Mouse (Mus musculus) cerebellum, adult 2 months (tissue): ENCODE data around the gene Olfr1388. TPM values are rescaled to one million over a fixed set of nuclear protein-coding genes. Genes with fewer than 3 reads are reported as not detected.
"Not testable (repeated sequence)": the region's sequence is repeated elsewhere in the genome, so short reads cannot be mapped to it uniquely, and the experiment has no call there.

Experiments used
- DNase-seq, 2 experiments: peaks; one replicate each; pipeline ENCODE4 v3.0.0; 2021
- H3K27ac ChIP-seq: fragments of 200-500 bp; 2 replicates; pipeline ENCODE4 v1.5.1; 2012; ENCODE audit warnings: low read length, control low read depth, inconsistent platforms; ENCODE audit not compliant: insufficient read depth
- H3K27me3 ChIP-seq: fragments of 200-500 bp; 2 replicates; pipeline ENCODE4 v1.6.1; 2012; ENCODE audit warnings: inconsistent platforms, mild to moderate bottlenecking, low read length, moderate library complexity; ENCODE audit not compliant: control insufficient read depth, insufficient read depth
- H3K4me1 ChIP-seq: fragments of 200-500 bp; 2 replicates; pipeline ENCODE4 v1.6.1; 2011; ENCODE audit warnings: low read length; ENCODE audit not compliant: control insufficient read depth, insufficient read depth
- H3K4me3 ChIP-seq: fragments of 200-500 bp; replicated peaks from 2 replicates; pipeline ENCODE3; 2011; ENCODE audit warnings: mild to moderate bottlenecking, low read depth, low read length, control low read depth; ENCODE audit not compliant: insufficient read depth
- CTCF ChIP-seq: fragments of 200-500 bp; IDR thresholded peaks from 2 replicates; pipeline ENCODE4 v1.5.1; 2011; ENCODE audit warnings: low read depth, mild to moderate bottlenecking, control low read depth, low read length, moderate library complexity, borderline replicate concordance; ENCODE audit not compliant: insufficient read depth
- POLR2A ChIP-seq: fragments of 200-500 bp; IDR thresholded peaks from 2 replicates; pipeline ENCODE4 v1.6.1; 2011; ENCODE audit warnings: low read length, control low read depth, borderline replicate concordance; ENCODE audit not compliant: insufficient read depth
- WGBS: fragments of 180-500 bp; shearing (Covaris S2); methylation state at CpG from one replicate; pipeline ENCODE4 v1.1.7; 2018; 5-methylcytosine and 5-hydroxymethylcytosine counted together
- polyA plus RNA-seq: library from polyadenylated mRNA; depleted of rRNA; stranded (reverse); fragments of >200 nt; gene quantifications from 2 replicates; pipeline ENCODE4 v1.2.3, GENCODE M21; 2012; rRNA removed

The Olfr1388 gene
- polyA plus RNA-seq, 1 experiment = 0.25 TPM

DNA sequence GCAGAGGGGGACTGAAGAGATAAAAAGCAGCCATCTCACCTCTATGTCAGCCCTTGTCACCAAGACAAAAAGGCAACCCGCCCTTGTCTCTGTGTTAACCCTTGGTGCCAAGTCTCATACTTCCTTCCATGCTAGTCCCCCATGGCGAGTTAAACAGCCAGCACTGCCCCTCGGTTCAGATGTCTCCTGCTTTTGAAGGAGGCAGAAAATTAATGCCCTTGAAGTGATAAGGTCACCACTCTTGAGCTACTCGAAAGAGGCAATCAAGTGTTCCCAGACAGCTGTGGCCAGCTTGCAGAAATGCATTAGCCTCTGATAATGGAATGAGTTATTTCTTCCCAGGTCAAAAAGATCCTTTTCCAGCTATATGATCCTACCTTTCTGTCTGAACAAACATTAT is 49.5 kb downstream of the Olfr1388 start:
- WGBS = 59% methylated on average over 4 of the region's 4 CpGs
- TF ChIP-seq POLR2A (no peak), CTCF (no peak)
- no peaks in the 10 kb centered on the region for H3K4me1 ChIP-seq
- H3K4me3 ChIP-seq = no peak overlapping the region
- no peaks in the 10 kb centered on the region for H3K27me3 ChIP-seq
- DNase-seq = no peak
- no peak overlapping the region for H3K27ac ChIP-seq

- H3K27ac ChIP-seq, H3K4me3 ChIP-seq, H3K27me3 ChIP-seq, H3K4me1 ChIP-seq, DNase-seq: not testable (repeated sequence)
- 78% methylated on average over 1 of the region's 1 CpGs for WGBS
Measured at GRCm38 (mm10) chr11:49488770-49489169, 52.3 kb downstream of the Olfr1388 start, which contains the start of gene Olfr1385. TSS of gene Olfr1385 (plus strand) at chr11:49489070.

Other genes with a start within 250 kb of the Olfr1388 start
- 0.11 TPM in 1 of 2 replicates, not detected in the other for gene Btnl9, start 249.5 kb upstream of the Olfr1388 start, polyA plus RNA-seq
- 22.6 and 24.6 TPM in 2 replicates for gene Zfp62, start 233.3 kb upstream of the Olfr1388 start, polyA plus RNA-seq
- gene Mgat1, start 192.4 kb upstream of the Olfr1388 start, polyA plus RNA-seq = 56.4 and 61.2 TPM in 2 replicates
- gene Olfr1393, start 158.3 kb upstream of the Olfr1388 start, polyA plus RNA-seq = 0.08 TPM in 1 of 2 replicates, not detected in the other
- 0.08 and 0.15 TPM in 2 replicates for gene Olfr1392, start 151.3 kb upstream of the Olfr1388 start, polyA plus RNA-seq
- gene Olfr10, start 131.9 kb upstream of the Olfr1388 start, polyA plus RNA-seq = not detected in 2 replicates
- not detected in 2 replicates for gene Olfr1391, start 113.9 kb upstream of the Olfr1388 start, polyA plus RNA-seq
- gene Olfr1390, start 101.4 kb upstream of the Olfr1388 start, polyA plus RNA-seq = not detected in 2 replicates
- gene Olfr1389, start 13.6 kb upstream of the Olfr1388 start, polyA plus RNA-seq = not detected in 2 replicates
- not detected in 2 replicates for gene Olfr1387, start 18.7 kb downstream of the Olfr1388 start, polyA plus RNA-seq
- not detected in 2 replicates for gene Olfr1386, start 28.4 kb downstream of the Olfr1388 start, polyA plus RNA-seq
- 0.03 TPM in 1 of 2 replicates, not detected in the other for gene Olfr1385, start 52.4 kb downstream of the Olfr1388 start, polyA plus RNA-seq
- not detected in 2 replicates for gene Olfr1384, start 70.1 kb downstream of the Olfr1388 start, polyA plus RNA-seq
- not detected in 2 replicates for gene Olfr1383, start 83.0 kb downstream of the Olfr1388 start, polyA plus RNA-seq
- not detected in 2 replicates for gene Olfr1382, start 91.6 kb downstream of the Olfr1388 start, polyA plus RNA-seq
- not detected in 2 replicates for gene Olfr1381, start 106.8 kb downstream of the Olfr1388 start, polyA plus RNA-seq
- gene Olfr1380, start 120.3 kb downstream of the Olfr1388 start, polyA plus RNA-seq = not detected in 2 replicates
- gene Flt4, start 172.6 kb downstream of the Olfr1388 start, polyA plus RNA-seq = 2.2 and 2.3 TPM in 2 replicates
- 0.40 TPM in 1 of 2 replicates, not detected in the other for gene Scgb3a1, start 227.0 kb downstream of the Olfr1388 start, polyA plus RNA-seq